Mouse (Mus musculus): Measurements from ENCODE around the gene Ctnna3. TPM values are rescaled to one million over a fixed set of nuclear protein-coding genes. Genes with fewer than 3 reads are reported as not detected.
"Not testable (repeated sequence)": the region's sequence is repeated elsewhere in the genome, so short reads cannot be mapped to it uniquely, and the experiment has no call there.

Ctnna3 gene
- total RNA-seq, 2 experiments from 2014 or later, result 1.8 to 2.7 TPM

- peak; percentile 48 to 50 for DNase-seq (ENCODE audit: low spot score in 2 of 2)
- intact Hi-C loops (cut with DNase I), result loop anchor here (2.0 to 10.0 kb wide), 3 partner anchors 187 to 507 kb away; no protein-coding TSS in a partner anchor
Observed at GRCm38 (mm10) chr10:64087936-64088773, 658.3 kb downstream of the Ctnna3 start.

- intact Hi-C loops (cut with DNase I), result loop anchor here (10.0 kb wide), 2 partner anchors 186 to 506 kb away; no protein-coding TSS in a partner anchor
- peak; percentile 36 to 40 for DNase-seq (ENCODE audit: low spot score in 2 of 2)
Observed at GRCm38 (mm10) chr10:64088774-64089460, 659.0 kb downstream of the Ctnna3 start.

GRCm38 (mm10) chr10:64089680-64090460 is 660.0 kb downstream of the Ctnna3 start, which contains the start of gene Lrrtm3:
Gene Lrrtm3 (minus strand): TSS chr10:64090277.
- DNase-seq (ENCODE audit: low spot score in 2 of 2), result peak; percentile 87 to 88
- intact Hi-C loops (cut with DNase I), result loop anchor here (10.0 kb wide), 2 partner anchors 185 to 505 kb away; no protein-coding TSS in a partner anchor

GRCm38 (mm10) chr10:64096532-64096931 is 666.6 kb downstream of the Ctnna3 start:
- intact Hi-C loops (cut with DNase I), result no loop called here
- DNase-seq (ENCODE audit: low spot score in 2 of 2), result no peak

GRCm38 (mm10) chr10:64115246-64115645 is 685.3 kb downstream of the Ctnna3 start:
- intact Hi-C loops (cut with DNase I), result no loop called here
- peak; percentile 13 to 17 for DNase-seq (ENCODE audit: low spot score in 2 of 2)

- intact Hi-C loops (cut with DNase I), result no loop called here
- DNase-seq (ENCODE audit: low spot score in 2 of 2), result no peak
Observed at GRCm38 (mm10) chr10:64118833-64119232, 688.9 kb downstream of the Ctnna3 start.

GRCm38 (mm10) chr10:64130397-64131150 is 700.7 kb downstream of the Ctnna3 start:
- no peak for DNase-seq (ENCODE audit: low spot score in 2 of 2)
- intact Hi-C loops (cut with DNase I), result no loop called here

GRCm38 (mm10) chr10:64133461-64133860 is 703.6 kb downstream of the Ctnna3 start:
- intact Hi-C loops (cut with DNase I), result no loop called here
- no peak for DNase-seq (ENCODE audit: low spot score in 2 of 2)

GRCm38 (mm10) chr10:64135481-64135880 is 705.6 kb downstream of the Ctnna3 start:
- DNase-seq (ENCODE audit: low spot score in 2 of 2), result no peak
- intact Hi-C loops (cut with DNase I), result no loop called here

GRCm38 (mm10) chr10:64146511-64146910 is 716.6 kb downstream of the Ctnna3 start:
- no peak for DNase-seq (ENCODE audit: low spot score in 2 of 2)
- intact Hi-C loops (cut with DNase I), result no loop called here

- peak; percentile 39 to 46 for DNase-seq (ENCODE audit: low spot score in 2 of 2)
- intact Hi-C loops (cut with DNase I), result no loop called here
Observed at GRCm38 (mm10) chr10:64181696-64182095, 751.8 kb downstream of the Ctnna3 start.

- intact Hi-C loops (cut with DNase I), result no loop called here
- DNase-seq (ENCODE audit: low spot score in 2 of 2), result peak; percentile 13 to 41
Observed at GRCm38 (mm10) chr10:64182731-64183130, 752.8 kb downstream of the Ctnna3 start.

- DNase-seq (ENCODE audit: low spot score in 2 of 2), result no peak
- intact Hi-C loops (cut with DNase I), result no loop called here
Observed at GRCm38 (mm10) chr10:64188046-64188445, 758.1 kb downstream of the Ctnna3 start.

GRCm38 (mm10) chr10:64197584-64197983 is 767.7 kb downstream of the Ctnna3 start:
- no peak for DNase-seq (ENCODE audit: low spot score in 2 of 2)
- intact Hi-C loops (cut with DNase I), result no loop called here

- intact Hi-C loops (cut with DNase I), result no loop called here
- DNase-seq (ENCODE audit: low spot score in 2 of 2), result peak; percentile 50 to 64
Observed at GRCm38 (mm10) chr10:64215632-64216031, 785.7 kb downstream of the Ctnna3 start.

- intact Hi-C loops (cut with DNase I), result no loop called here
- DNase-seq (ENCODE audit: low spot score in 2 of 2), result no peak
Observed at GRCm38 (mm10) chr10:64223023-64223422, 793.1 kb downstream of the Ctnna3 start.

GRCm38 (mm10) chr10:64224007-64224406 is 794.1 kb downstream of the Ctnna3 start:
- intact Hi-C loops (cut with DNase I), result no loop called here
- no peak for DNase-seq (ENCODE audit: low spot score in 2 of 2)

GRCm38 (mm10) chr10:64224424-64224823 is 794.5 kb downstream of the Ctnna3 start:
- intact Hi-C loops (cut with DNase I), result no loop called here
- no peak for DNase-seq (ENCODE audit: low spot score in 2 of 2)

- DNase-seq (ENCODE audit: low spot score in 2 of 2); intact Hi-C loops (cut with DNase I): not testable (repeated sequence)
Observed at GRCm38 (mm10) chr10:64225826-64226225, 795.9 kb downstream of the Ctnna3 start.
